Mouse (Mus musculus): ENCODE results near the gene Adamts9. TPM values are rescaled to one million over a fixed set of nuclear protein-coding genes. Genes with fewer than 3 reads are reported as not detected.

Adamts9 gene
- polyA plus RNA-seq, 1 experiment from 2014 or later = 1.0 TPM

- no peak overlapping the region for H3K9ac ChIP-seq (ENCODE audit: low read depth, low read length)
- H3K4me2 ChIP-seq (ENCODE audit: low read depth, low read length) = no peak overlapping the region
- H3K4me1 ChIP-seq (ENCODE audit: control insufficient read depth, low read depth, low read length) = no peaks in the 10 kb centered on the region
- no peak overlapping the region for H3K27ac ChIP-seq (ENCODE audit: low read length)
- no peaks in the 10 kb centered on the region for H3K36me3 ChIP-seq (ENCODE audit: control insufficient read depth, insufficient read depth)
- no peak overlapping the region for H3K4me3 ChIP-seq (ENCODE audit: low read depth, low read length)
- ATAC-seq (ENCODE audit: low read depth) = no peak
- 46% methylated on average over 2 of the region's 2 CpGs for WGBS (ENCODE audit: insufficient replicate concordance)
- no peaks in the 10 kb centered on the region for H3K9me3 ChIP-seq (replicated peaks; ENCODE audit: control insufficient read depth, low read length)
- H3K27me3 ChIP-seq (ENCODE audit: control insufficient read depth, insufficient read depth, low read depth, low read length) = no peaks in the 10 kb centered on the region
These were observed 68.0 kb downstream of the Adamts9 start for GRCm38 (mm10) chr6:92875340-92875739.

GRCm38 (mm10) chr6:92874854-92875253, 68.4 kb downstream of the Adamts9 start:
- Histone ChIP-seq H3K4me2 (ENCODE audit: low read depth, low read length) (no peak overlapping the region), H3K4me1 (ENCODE audit: control insufficient read depth, low read depth, low read length) (no peaks in the 10 kb centered on the region), H3K9me3 (replicated peaks; ENCODE audit: control insufficient read depth, low read length) (no peaks in the 10 kb centered on the region), H3K36me3 (ENCODE audit: control insufficient read depth, insufficient read depth) (no peaks in the 10 kb centered on the region), H3K4me3 (ENCODE audit: low read depth, low read length) (no peak overlapping the region), H3K9ac (ENCODE audit: low read depth, low read length) (no peak overlapping the region), H3K27ac (ENCODE audit: low read length) (no peak overlapping the region), H3K27me3 (ENCODE audit: control insufficient read depth, insufficient read depth, low read depth, low read length) (no peaks in the 10 kb centered on the region)
- 8% methylated on average over 5 of the region's 5 CpGs for WGBS (ENCODE audit: insufficient replicate concordance)
- ATAC-seq (ENCODE audit: low read depth) = no peak

- Histone ChIP-seq H3K9me3 (replicated peaks; ENCODE audit: control insufficient read depth, low read length) (no peaks in the 10 kb centered on the region), H3K27ac (ENCODE audit: low read length) (no peak overlapping the region), H3K36me3 (ENCODE audit: control insufficient read depth, insufficient read depth) (no peaks in the 10 kb centered on the region), H3K9ac (ENCODE audit: low read depth, low read length) (no peak overlapping the region), H3K4me1 (ENCODE audit: control insufficient read depth, low read depth, low read length) (no peaks in the 10 kb centered on the region), H3K4me3 (ENCODE audit: low read depth, low read length) (no peak overlapping the region), H3K4me2 (ENCODE audit: low read depth, low read length) (no peak overlapping the region), H3K27me3 (ENCODE audit: control insufficient read depth, insufficient read depth, low read depth, low read length) (no peaks in the 10 kb centered on the region)
- 69% methylated on average over 10 of the region's 10 CpGs for WGBS (ENCODE audit: insufficient replicate concordance)
- no peak for ATAC-seq (ENCODE audit: low read depth)
These were observed 70.5 kb downstream of the Adamts9 start for GRCm38 (mm10) chr6:92872766-92873165.

- Histone ChIP-seq H3K9ac (ENCODE audit: low read depth, low read length) (no peak overlapping the region), H3K27me3 (ENCODE audit: control insufficient read depth, insufficient read depth, low read depth, low read length) (no peaks in the 10 kb centered on the region), H3K4me3 (ENCODE audit: low read depth, low read length) (no peak overlapping the region), H3K36me3 (ENCODE audit: control insufficient read depth, insufficient read depth) (no peaks in the 10 kb centered on the region), H3K4me1 (ENCODE audit: control insufficient read depth, low read depth, low read length) (no peaks in the 10 kb centered on the region), H3K4me2 (ENCODE audit: low read depth, low read length) (no peak overlapping the region), H3K27ac (ENCODE audit: low read length) (no peak overlapping the region), H3K9me3 (replicated peaks; ENCODE audit: control insufficient read depth, low read length) (no peaks in the 10 kb centered on the region)
- ATAC-seq (ENCODE audit: low read depth) = no peak
- 52% methylated on average over 4 of the region's 4 CpGs for WGBS (ENCODE audit: insufficient replicate concordance)
These were observed 71.5 kb downstream of the Adamts9 start for GRCm38 (mm10) chr6:92871813-92872212.

DNA sequence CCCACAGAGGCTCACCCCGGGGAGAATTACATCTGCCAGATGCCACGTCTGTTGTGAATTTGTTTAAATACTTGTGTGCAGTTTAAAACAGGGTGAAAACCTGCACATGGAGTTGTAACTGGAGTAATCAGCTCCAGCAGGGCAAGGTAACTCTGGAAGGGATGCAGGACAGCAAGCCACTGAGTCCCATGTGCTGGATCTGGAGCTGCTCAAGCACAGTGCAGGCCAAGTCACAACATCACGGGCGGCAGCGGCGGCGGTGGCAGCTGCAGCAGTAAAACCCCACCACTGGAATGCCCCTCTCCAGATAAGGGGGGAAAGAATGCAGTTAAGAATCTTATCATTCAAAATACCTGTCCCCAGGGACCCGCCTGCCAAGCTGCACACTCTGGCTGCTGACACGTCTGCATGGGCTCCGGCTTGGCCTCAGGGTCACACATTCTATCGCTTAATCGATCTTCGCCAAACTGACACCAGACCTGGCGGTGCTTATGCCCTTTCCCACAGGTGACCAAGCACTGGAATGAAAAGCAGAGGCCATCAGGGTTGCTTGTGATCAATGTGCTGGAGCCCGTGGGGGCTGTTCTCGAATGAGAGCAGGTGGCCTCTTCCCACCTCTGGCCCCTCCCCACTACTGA, 73.6 kb downstream of the Adamts9 start:
- 54% methylated on average over 16 of the region's 16 CpGs for WGBS (ENCODE audit: insufficient replicate concordance)
- Histone ChIP-seq H3K4me1 (ENCODE audit: control insufficient read depth, low read depth, low read length) (no peaks in the 10 kb centered on the region), H3K27me3 (ENCODE audit: control insufficient read depth, insufficient read depth, low read depth, low read length) (no peaks in the 10 kb centered on the region), H3K4me3 (ENCODE audit: low read depth, low read length) (no peak overlapping the region), H3K36me3 (ENCODE audit: control insufficient read depth, insufficient read depth) (no peaks in the 10 kb centered on the region), H3K9ac (ENCODE audit: low read depth, low read length) (no peak overlapping the region), H3K27ac (ENCODE audit: low read length) (no peak overlapping the region), H3K9me3 (replicated peaks; ENCODE audit: control insufficient read depth, low read length) (no peaks in the 10 kb centered on the region), H3K4me2 (ENCODE audit: low read depth, low read length) (no peak overlapping the region)
- no peak for ATAC-seq (ENCODE audit: low read depth)

DNA sequence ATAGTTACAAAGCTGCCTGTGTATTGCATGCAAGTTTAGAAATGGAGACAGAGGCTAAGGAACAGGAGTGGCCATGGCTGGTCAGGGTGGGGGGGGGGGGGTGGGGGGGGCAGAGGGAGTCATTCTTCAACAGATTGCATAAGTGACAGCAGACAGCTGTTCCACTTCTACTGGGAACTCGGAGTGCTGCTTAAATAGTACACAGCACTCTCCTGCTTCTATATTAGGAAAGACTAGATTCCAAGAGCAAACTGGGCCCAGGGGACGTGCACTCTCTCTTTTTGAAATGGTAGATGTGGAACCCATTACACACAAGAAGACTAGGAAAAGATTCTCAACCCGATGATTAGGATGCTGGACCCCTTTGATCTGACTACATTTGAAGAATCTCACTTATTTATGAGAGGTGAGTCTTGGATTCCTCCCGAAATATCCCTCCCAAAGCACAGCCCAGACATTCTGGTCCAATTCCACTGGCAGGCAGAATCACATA, 74.2 kb downstream of the Adamts9 start, which contains the start of gene Gm15737:
TSS of gene Gm15737 (plus strand) at position 269 of the 493 bp plus-strand sequence.
- no peak within 1 kb of the TSS for H3K27ac ChIP-seq (ENCODE audit: low read length)
- no peaks in the 10 kb centered on the region for H3K36me3 ChIP-seq (ENCODE audit: control insufficient read depth, insufficient read depth)
- H3K4me3 ChIP-seq (ENCODE audit: low read depth, low read length) = no peak within 1 kb of the TSS
- no peaks in the 10 kb centered on the region for H3K4me1 ChIP-seq (ENCODE audit: control insufficient read depth, low read depth, low read length)
- WGBS (ENCODE audit: insufficient replicate concordance) = 45% methylated on average over 4 of the region's 4 CpGs
- no peak within 1 kb of the TSS for H3K9ac ChIP-seq (ENCODE audit: low read depth, low read length)
- no peaks in the 10 kb centered on the region for H3K9me3 ChIP-seq (replicated peaks; ENCODE audit: control insufficient read depth, low read length)
- no peak for ATAC-seq (ENCODE audit: low read depth)
- H3K27me3 ChIP-seq (ENCODE audit: control insufficient read depth, insufficient read depth, low read depth, low read length) = no peaks in the 10 kb centered on the region
- no peak within 1 kb of the TSS for H3K4me2 ChIP-seq (ENCODE audit: low read depth, low read length)

DNA sequence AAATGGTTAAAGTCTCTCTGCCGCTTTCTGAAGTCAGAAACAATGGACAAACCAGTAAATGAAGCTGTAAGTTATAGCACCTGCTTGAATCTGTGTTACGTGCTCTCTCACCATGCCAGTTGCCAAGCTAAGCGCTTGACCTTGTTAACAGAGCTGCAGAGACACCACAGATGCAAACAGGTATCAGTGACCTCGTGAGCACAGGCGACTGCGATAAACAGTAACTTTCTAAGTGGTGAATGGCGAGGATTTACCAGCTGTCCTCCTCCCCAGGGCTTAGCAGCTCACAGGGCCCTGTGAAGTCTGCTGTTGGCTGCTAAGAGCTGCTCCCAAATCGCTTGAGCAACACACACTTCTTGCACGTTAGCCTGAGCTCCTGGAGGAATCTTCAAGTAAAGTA, 80.7 kb downstream of the Adamts9 start:
- ATAC-seq (ENCODE audit: low read depth) = no peak
- Histone ChIP-seq H3K4me1 (ENCODE audit: control insufficient read depth, low read depth, low read length) (no peaks in the 10 kb centered on the region), H3K36me3 (ENCODE audit: control insufficient read depth, insufficient read depth) (no peaks in the 10 kb centered on the region), H3K27me3 (ENCODE audit: control insufficient read depth, insufficient read depth, low read depth, low read length) (no peaks in the 10 kb centered on the region), H3K4me2 (ENCODE audit: low read depth, low read length) (no peak overlapping the region), H3K9me3 (replicated peaks; ENCODE audit: control insufficient read depth, low read length) (no peaks in the 10 kb centered on the region), H3K27ac (ENCODE audit: low read length) (no peak overlapping the region), H3K9ac (ENCODE audit: low read depth, low read length) (no peak overlapping the region), H3K4me3 (ENCODE audit: low read depth, low read length) (no peak overlapping the region)
- WGBS (ENCODE audit: insufficient replicate concordance) = 58% methylated on average over 9 of the region's 9 CpGs

DNA sequence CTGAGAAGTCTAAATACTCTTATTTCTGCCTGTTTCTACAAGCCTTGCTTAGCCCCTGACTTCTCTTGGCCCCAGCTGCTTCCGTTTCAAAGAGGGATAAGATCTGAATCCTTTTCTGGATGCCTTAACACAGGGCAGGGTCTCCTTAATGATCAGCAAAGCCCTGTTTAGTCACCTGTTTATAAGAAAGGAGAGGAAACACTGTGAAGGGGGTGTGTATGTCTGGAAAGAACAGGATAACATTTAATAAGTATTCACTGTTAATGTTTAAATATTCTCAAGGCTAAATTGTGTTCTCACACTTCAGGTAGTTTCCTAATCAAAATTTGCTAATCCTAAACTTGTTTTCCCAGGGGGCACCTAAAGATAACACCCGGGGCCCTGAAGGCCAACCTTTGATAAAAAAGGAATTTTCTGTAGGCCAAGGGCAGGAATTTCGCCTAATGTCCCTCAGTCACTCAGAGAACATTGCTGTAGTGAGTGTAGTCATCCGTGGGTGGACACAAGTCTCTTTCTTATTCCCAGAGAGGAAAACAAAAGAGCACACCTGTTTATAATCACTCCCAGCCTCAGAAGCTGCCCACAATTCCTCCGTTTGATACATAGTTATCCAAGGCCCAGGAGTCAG, 82.9 kb downstream of the Adamts9 start:
- Histone ChIP-seq H3K4me3 (ENCODE audit: low read depth, low read length) (no peak overlapping the region), H3K4me2 (ENCODE audit: low read depth, low read length) (no peak overlapping the region), H3K27me3 (ENCODE audit: control insufficient read depth, insufficient read depth, low read depth, low read length) (no peaks in the 10 kb centered on the region), H3K27ac (ENCODE audit: low read length) (no peak overlapping the region), H3K9ac (ENCODE audit: low read depth, low read length) (no peak overlapping the region), H3K9me3 (replicated peaks; ENCODE audit: control insufficient read depth, low read length) (no peaks in the 10 kb centered on the region), H3K4me1 (ENCODE audit: control insufficient read depth, low read depth, low read length) (no peaks in the 10 kb centered on the region), H3K36me3 (ENCODE audit: control insufficient read depth, insufficient read depth) (no peaks in the 10 kb centered on the region)
- ATAC-seq (ENCODE audit: low read depth) = no peak
- 43% methylated on average over 5 of the region's 5 CpGs for WGBS (ENCODE audit: insufficient replicate concordance)

- Histone ChIP-seq H3K4me2 (ENCODE audit: low read depth, low read length) (no peak overlapping the region), H3K9me3 (replicated peaks; ENCODE audit: control insufficient read depth, low read length) (no peaks in the 10 kb centered on the region), H3K9ac (ENCODE audit: low read depth, low read length) (no peak overlapping the region), H3K27ac (ENCODE audit: low read length) (no peak overlapping the region), H3K4me1 (ENCODE audit: control insufficient read depth, low read depth, low read length) (no peaks in the 10 kb centered on the region), H3K4me3 (ENCODE audit: low read depth, low read length) (no peak overlapping the region), H3K36me3 (ENCODE audit: control insufficient read depth, insufficient read depth) (no peaks in the 10 kb centered on the region), H3K27me3 (ENCODE audit: control insufficient read depth, insufficient read depth, low read depth, low read length) (no peaks in the 10 kb centered on the region)
- no peak for ATAC-seq (ENCODE audit: low read depth)
- WGBS (ENCODE audit: insufficient replicate concordance) = 62% methylated on average over 12 of the region's 12 CpGs
These were observed 84.4 kb downstream of the Adamts9 start for GRCm38 (mm10) chr6:92858721-92859510.
